Mouse (Mus musculus) MEL (cell line): ENCODE results near the gene Rprd1b.

Experiments
- KAT2A ChIP-seq: conservative IDR thresholded peaks from 2 replicates; pipeline ENCODE4 v1.6.1; 2012; ENCODE audit warnings: low read depth, low read length, improper control_type of control experiment, inconsistent platforms
- SMC3 ChIP-seq: IDR thresholded peaks from 2 replicates; pipeline ENCODE4 v1.6.1; 2011; ENCODE audit warnings: low read depth, low read length, improper control_type of control experiment

GRCm38 (mm10) chr2:158145528-158146065 lies 117.3 kb downstream of the Rprd1b start:
- no peak for TF ChIP-seq SMC3
- no peak for TF ChIP-seq KAT2A
